Mouse (Mus musculus): ENCODE measurements at regions not wholly inside any gene's neighbourhood (a gene's known extent, or its start where the extent isn't known, plus 50 kb on each side); places are given as distances from the start of the nearest gene placed in this dataset.

GRCm38 (mm10) chr17:49346701-49347100, 81.5 kb upstream of the Mocs1 start:
- TF ChIP-seq GATA1 (IDR thresholded peaks at IDR 0.05; ENCODE audit: low read length) (no peak), TAL1 (IDR thresholded peaks at IDR 0.05; ENCODE audit: low read length) (no peak)
